Mouse (Mus musculus) CH12.LX (cell line): ENCODE measurements around the gene P2rx4.

ENCODE experiments used
- EP300 ChIP-seq: IDR thresholded peaks from 2 replicates; pipeline ENCODE4 v1.6.1; 2011; ENCODE audit warnings: low read length, improper control_type of control experiment
- ETS1 ChIP-seq: conservative IDR thresholded peaks from 2 replicates; pipeline ENCODE4 v1.6.1; 2012; ENCODE audit warnings: low read depth, mild to moderate bottlenecking, inconsistent platforms, low read length, improper control_type of control experiment, moderate library complexity
- POLR2A ChIP-seq: IDR thresholded peaks from 2 replicates; pipeline ENCODE4 v1.6.1; 2011; ENCODE audit warnings: low read depth, mild to moderate bottlenecking, improper control_type of control experiment, low read length
- UBTF ChIP-seq: IDR thresholded peaks from 2 replicates; pipeline ENCODE4 v1.6.1; 2012; ENCODE audit warnings: low read depth, mild to moderate bottlenecking, inconsistent platforms, low read length, improper control_type of control experiment, moderate library complexity
- USF2 ChIP-seq: conservative IDR thresholded peaks from 2 replicates; pipeline ENCODE4 v1.6.1; 2011; ENCODE audit warnings: low read depth, low read length, improper control_type of control experiment
- ZC3H11A ChIP-seq: IDR thresholded peaks from 2 replicates; pipeline ENCODE4 v1.6.1; 2012; ENCODE audit warnings: low read depth, mild to moderate bottlenecking, inconsistent platforms, low read length, improper control_type of control experiment

- TF ChIP-seq ETS1 (no peak), USF2 (no peak), ZC3H11A (no peak), EP300 (no peak), POLR2A (no peak), UBTF (no peak)
Observed at GRCm38 (mm10) chr5:122700837-122701212, 6.5 kb upstream of the P2rx4 start.
